Mouse (Mus musculus) midbrain, embryonic 11.5 days (tissue): ENCODE measurements around the gene Dnttip1. TPM values are rescaled to one million over a fixed set of nuclear protein-coding genes. Genes with fewer than 3 reads are reported as not detected.

Source experiments
- ATAC-seq: fragments of 200-750 bp; cut with Nextera tagmentation; 2 replicates; pipeline ENCODE4 v1.8.0; 2017; ENCODE audit warnings: moderate TSS enrichment, moderate library complexity; ENCODE audit not compliant: low FRiP score
- DNase-seq: peaks from one replicate; pipeline ENCODE4 v3.0.0; 2015; ENCODE audit warnings: low spot score; ENCODE audit errors: missing footprints
- H3K27ac ChIP-seq: fragments of 300-500 bp; sonication (generic); 2 replicates; pipeline ENCODE4 v1.5.1; 2014; ENCODE audit warnings: low read depth, low read length
- H3K27me3 ChIP-seq: fragments of 300-500 bp; sonication (generic); 2 replicates; pipeline ENCODE4 v1.6.1; 2014; ENCODE audit warnings: mild to moderate bottlenecking, low read length, moderate library complexity, mixed read lengths; ENCODE audit not compliant: control insufficient read depth, insufficient read depth
- H3K36me3 ChIP-seq: fragments of 300-500 bp; sonication (generic); 2 replicates; pipeline ENCODE4 v1.6.1; 2014; ENCODE audit warnings: mild to moderate bottlenecking, low read length, moderate library complexity, mixed read lengths; ENCODE audit not compliant: control insufficient read depth, insufficient read depth
- H3K4me1 ChIP-seq: fragments of 300-500 bp; sonication (generic); 2 replicates; pipeline ENCODE4 v1.6.1; 2014; ENCODE audit warnings: low read length; ENCODE audit not compliant: control insufficient read depth, insufficient read depth
- H3K4me2 ChIP-seq: fragments of 300-500 bp; sonication (generic); 2 replicates; pipeline ENCODE4 v1.6.1; 2014; ENCODE audit warnings: mild to moderate bottlenecking, moderate library complexity
- H3K4me3 ChIP-seq: fragments of 300-500 bp; sonication (generic); 2 replicates; pipeline ENCODE4 v1.5.1; 2014; ENCODE audit warnings: low read depth, low read length
- H3K9ac ChIP-seq: fragments of 300-500 bp; sonication (generic); 2 replicates; pipeline ENCODE4 v1.6.1; 2014; ENCODE audit warnings: low read length
- H3K9me3 ChIP-seq: fragments of 300-500 bp; sonication (generic); 2 replicates; pipeline ENCODE4 v1.6.1; 2016; ENCODE audit warnings: low read length; ENCODE audit not compliant: control insufficient read depth
- WGBS: fragments of 180-500 bp; shearing (Covaris S2); extraction: QIAGEN DNeasy Blood & Tissue Kit; methylation state at CpG from one replicate; pipeline ENCODE4 v1.1.7; 2014; 5-methylcytosine and 5-hydroxymethylcytosine counted together
- polyA plus RNA-seq: library from polyadenylated mRNA; unstranded; fragments of >200 nt; fragmentation: Nextera tagmentation; extraction: Ambion mirVana; gene quantifications from 2 replicates; pipeline ENCODE4 v1.2.1, GENCODE M21; 2014

Dnttip1 gene
- polyA plus RNA-seq, 1 experiment from 2014 or later, result 75.9 TPM

GRCm38 (mm10) chr2:164761502-164761901 is 15.7 kb downstream of the Dnttip1 start:
- no peaks in the 10 kb centered on the region for H3K4me1 ChIP-seq
- WGBS, result 95% methylated on average over 2 of the region's 2 CpGs
- DNase-seq (no peak), ATAC-seq (no peak)
- no peak overlapping the region for H3K4me3 ChIP-seq
- H3K36me3 ChIP-seq, result peaks cover 16% of the 10 kb centered on the region
- no peak overlapping the region for H3K4me2 ChIP-seq
- H3K9ac ChIP-seq, result no peak overlapping the region
- H3K27me3 ChIP-seq, result no peaks in the 10 kb centered on the region
- no peaks in the 10 kb centered on the region for H3K9me3 ChIP-seq
- no peak overlapping the region for H3K27ac ChIP-seq

GRCm38 (mm10) chr2:164761971-164762370 is 16.2 kb downstream of the Dnttip1 start:
- Histone ChIP-seq H3K9ac (no peak overlapping the region), H3K4me2 (no peak overlapping the region), H3K4me1 (no peaks in the 10 kb centered on the region), H3K27me3 (no peaks in the 10 kb centered on the region), H3K27ac (no peak overlapping the region), H3K4me3 (no peak overlapping the region), H3K9me3 (no peaks in the 10 kb centered on the region), H3K36me3 (peaks cover 12% of the 10 kb centered on the region; the same call in 1 of the 2 replicates)
- DNase-seq (no peak), ATAC-seq (no peak)
- WGBS, result 95% methylated on average over 4 of the region's 4 CpGs

DNA sequence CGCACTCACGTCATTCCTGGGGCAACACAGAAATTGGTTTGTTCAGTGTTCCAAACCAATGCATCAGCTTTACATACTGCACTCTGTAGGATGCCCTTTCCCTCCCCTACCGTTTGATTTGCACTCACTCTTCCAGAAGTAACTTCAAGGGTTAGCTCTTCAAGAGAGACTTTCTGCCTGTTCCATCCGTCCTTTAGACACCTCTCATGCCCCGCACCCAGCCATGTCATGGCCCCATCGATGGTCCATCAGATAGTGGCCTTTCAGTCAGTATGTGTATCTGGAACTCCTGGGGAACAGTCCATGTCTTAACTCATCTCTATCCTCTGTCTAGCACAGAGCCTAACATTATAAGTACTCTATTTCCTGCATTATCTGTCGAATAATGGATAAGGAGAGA is 16.8 kb downstream of the Dnttip1 start:
- DNase-seq (no peak), ATAC-seq (no peak)
- Histone ChIP-seq H3K36me3 (peaks cover 13% of the 10 kb centered on the region; the same call in 1 of the 2 replicates), H3K4me3 (no peak overlapping the region), H3K27me3 (no peaks in the 10 kb centered on the region), H3K4me2 (no peak overlapping the region), H3K9ac (no peak overlapping the region), H3K9me3 (no peaks in the 10 kb centered on the region), H3K27ac (no peak overlapping the region), H3K4me1 (no peaks in the 10 kb centered on the region)
- 90% methylated on average over 7 of the region's 7 CpGs for WGBS

GRCm38 (mm10) chr2:164765841-164766240 is 20.1 kb downstream of the Dnttip1 start:
- ATAC-seq, result no peak
- Histone ChIP-seq H3K9me3 (no peaks in the 10 kb centered on the region), H3K4me3 (no peak overlapping the region), H3K4me2 (no peak overlapping the region), H3K9ac (no peak overlapping the region), H3K4me1 (peaks cover 7% of the 10 kb centered on the region), H3K27ac (no peak overlapping the region), H3K27me3 (no peaks in the 10 kb centered on the region), H3K36me3 (peaks cover 20% of the 10 kb centered on the region; the same call in 1 of the 2 replicates)
- 75% methylated on average over 3 of the region's 3 CpGs for WGBS
- no peak for DNase-seq

GRCm38 (mm10) chr2:164767812-164768540 is 22.2 kb downstream of the Dnttip1 start:
- H3K36me3 ChIP-seq, result peaks cover 24% of the 10 kb centered on the region
- peaks cover 20% of the 10 kb centered on the region for H3K4me1 ChIP-seq
- WGBS, result 96% methylated on average over 15 of the region's 15 CpGs
- H3K27me3 ChIP-seq, result no peaks in the 10 kb centered on the region
- no peaks in the 10 kb centered on the region for H3K9me3 ChIP-seq
- no peak overlapping the region for H3K4me3 ChIP-seq
- H3K9ac ChIP-seq, result no peak overlapping the region
- no peak overlapping the region for H3K4me2 ChIP-seq
- DNase-seq (no peak), ATAC-seq (no peak)
- no peak overlapping the region for H3K27ac ChIP-seq

DNA sequence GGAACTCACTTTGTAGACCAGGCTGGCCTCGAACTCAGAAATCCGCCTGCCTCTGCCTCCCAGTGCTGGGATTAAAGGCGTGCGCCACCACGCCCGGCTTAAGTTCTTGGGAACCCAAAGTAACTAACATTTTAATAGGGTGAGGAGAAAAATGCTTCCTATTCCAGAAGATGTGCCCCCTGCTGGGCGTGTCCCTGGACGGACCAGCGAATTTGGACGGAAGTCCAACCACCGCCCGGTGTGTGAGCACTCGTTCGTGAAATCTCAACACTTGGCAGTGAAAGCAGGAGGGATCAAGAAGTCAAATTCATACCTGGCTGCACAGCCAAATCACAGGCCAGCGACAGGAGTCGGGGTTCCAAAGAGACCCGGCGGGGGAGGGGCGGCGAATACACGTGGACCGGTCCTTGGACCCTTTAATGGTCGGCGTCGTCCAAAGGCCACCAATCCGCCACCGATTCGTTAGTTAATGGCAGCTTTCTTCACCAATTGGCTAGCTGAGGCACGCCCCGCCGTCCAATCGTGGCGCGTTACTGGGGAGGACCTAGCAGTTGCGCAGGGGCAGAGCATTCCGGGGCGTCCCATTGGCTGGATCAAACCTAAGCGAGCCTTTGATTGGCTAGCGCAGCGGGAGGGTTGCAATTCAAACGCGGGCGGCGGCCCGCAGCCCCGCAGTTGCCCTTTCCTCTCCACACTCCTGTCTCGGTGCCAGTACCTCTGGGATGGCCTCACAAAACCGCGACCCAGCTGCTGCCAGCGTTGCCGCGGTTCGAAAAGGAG is 23.7 kb downstream of the Dnttip1 start, which contains the start of gene Ube2c:
Ube2c (plus strand) TSS at position 641 of the 780 bp plus-strand sequence.
- WGBS, result 3% methylated on average over 53 of the region's 53 CpGs
- Histone ChIP-seq H3K4me3 (peak within 1 kb of the TSS; percentile 96), H3K4me1 (peaks cover 20% of the 10 kb centered on the region), H3K9ac (peak within 1 kb of the TSS; percentile 94), H3K4me2 (peak within 1 kb of the TSS; percentile 83), H3K27me3 (no peaks in the 10 kb centered on the region), H3K27ac (peak within 1 kb of the TSS; percentile 2; the same call in 1 of the 2 replicates), H3K9me3 (no peaks in the 10 kb centered on the region), H3K36me3 (peaks cover 24% of the 10 kb centered on the region)
- ATAC-seq (peak; percentile 99), DNase-seq (peak; percentile 99)

- peak overlapping the region; percentile 96 for H3K4me3 ChIP-seq
- 6% methylated on average over 15 of the region's 15 CpGs for WGBS
- peaks cover 20% of the 10 kb centered on the region for H3K4me1 ChIP-seq
- peak overlapping the region; percentile 83 for H3K4me2 ChIP-seq
- H3K9me3 ChIP-seq, result no peaks in the 10 kb centered on the region
- H3K36me3 ChIP-seq, result peaks cover 22% of the 10 kb centered on the region
- H3K27ac ChIP-seq, result no peak overlapping the region; the same call in 1 of the 2 replicates
- no peaks in the 10 kb centered on the region for H3K27me3 ChIP-seq
- peak overlapping the region; percentile 94 for H3K9ac ChIP-seq
- ATAC-seq (no peak), DNase-seq (peak; percentile 91)
Observed at GRCm38 (mm10) chr2:164770279-164770678, 24.5 kb downstream of the Dnttip1 start.

DNA sequence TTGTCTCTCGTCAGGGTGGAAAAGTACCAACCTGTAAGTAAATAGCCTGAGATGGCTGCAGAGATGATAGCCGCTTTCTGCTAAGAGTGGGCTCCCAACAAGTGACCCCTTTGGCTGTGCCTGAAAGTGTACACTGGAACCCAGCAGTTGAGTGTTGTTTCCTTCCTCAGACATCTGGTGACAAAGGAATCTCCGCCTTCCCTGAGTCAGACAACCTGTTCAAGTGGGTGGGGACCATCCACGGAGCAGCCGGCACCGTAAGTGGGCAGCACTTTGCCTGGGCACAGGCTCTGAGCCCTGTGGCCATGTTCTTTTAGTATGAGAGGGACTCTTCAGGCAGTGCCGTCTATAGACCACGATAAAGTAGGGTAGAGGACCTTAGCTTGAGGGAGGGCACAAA is 25.3 kb downstream of the Dnttip1 start:
- peak overlapping the region; percentile 96 for H3K4me3 ChIP-seq
- peak overlapping the region; percentile 94 for H3K9ac ChIP-seq
- H3K9me3 ChIP-seq, result no peaks in the 10 kb centered on the region
- H3K27ac ChIP-seq, result no peak overlapping the region
- H3K4me2 ChIP-seq, result peak overlapping the region; percentile 83
- WGBS, result 88% methylated on average over 8 of the region's 8 CpGs
- H3K36me3 ChIP-seq, result peaks cover 19% of the 10 kb centered on the region
- no peak for ATAC-seq
- peaks cover 20% of the 10 kb centered on the region for H3K4me1 ChIP-seq
- no peak for DNase-seq
- H3K27me3 ChIP-seq, result no peaks in the 10 kb centered on the region
